Mouse (Mus musculus) adrenal gland, postnatal 25 days (tissue): ENCODE data around the gene Kcnab3. TPM values are rescaled to one million over a fixed set of nuclear protein-coding genes. Genes with fewer than 3 reads are reported as not detected.
"Not testable (repeated sequence)": the region's sequence is repeated elsewhere in the genome, so short reads cannot be mapped to it uniquely, and the experiment has no call there.

Experiments used
- DNase-seq: peaks from one replicate; pipeline ENCODE4 v3.0.0; 2021; ENCODE audit warnings: mixed read lengths
- long read RNA-seq: library from polyadenylated mRNA; stranded (forward); transcript quantifications from one replicate; pipeline ENCODE4 v2.0.0, GENCODE M21; 2021
- total RNA-seq: library from RNA; stranded (reverse); gene quantifications from 2 replicates; pipeline ENCODE4 v1.2.3, GENCODE M21; 2021

The Kcnab3 gene
- 7.3 and 9.7 TPM in 2 replicates for total RNA-seq
- long read RNA-seq, transcript Kcnab3-201 (14 exons, 2,538 nt) = major isoform, 6 of 11 reads
- long read RNA-seq, partial matches to known transcripts = 3 of 11 reads
- long read RNA-seq, other reads (novel, unspliced or antisense) = 2 of 11 reads

DNA sequence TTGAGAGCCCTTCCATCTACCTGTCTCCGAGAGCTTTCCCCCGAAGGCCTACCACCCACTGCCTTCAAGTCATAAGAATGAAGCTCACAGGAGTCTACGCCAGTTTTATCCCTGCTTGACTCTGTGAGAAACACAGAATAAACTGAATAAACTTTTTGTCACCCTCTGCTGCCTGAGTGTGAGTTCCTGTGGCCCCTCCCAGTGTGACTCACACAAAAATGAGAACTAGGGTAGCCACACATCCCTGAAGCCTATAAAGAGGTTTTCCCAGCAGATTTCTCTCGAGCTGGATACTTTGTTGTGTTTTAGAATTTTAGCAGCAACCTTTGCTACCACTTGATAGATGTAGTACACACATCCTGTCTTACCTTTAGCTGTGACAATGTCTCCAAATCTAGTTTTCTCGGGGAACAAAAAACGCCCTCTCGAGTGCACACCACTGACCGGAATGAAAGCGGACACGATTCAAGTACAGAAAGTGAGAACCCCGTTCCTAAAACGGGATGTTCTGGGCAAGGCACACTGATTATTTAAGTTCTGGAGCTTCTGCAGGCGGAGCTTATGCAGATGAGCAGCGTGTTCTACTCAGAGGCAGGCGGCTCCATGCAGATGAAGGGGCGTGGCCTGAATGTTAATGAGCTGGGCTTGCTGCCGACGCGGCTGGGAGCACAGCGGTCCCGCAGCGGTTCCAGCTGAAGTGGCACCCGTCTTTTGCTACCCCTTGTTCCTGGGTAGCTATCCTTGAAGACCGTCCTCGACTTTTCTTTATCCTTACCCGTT lies at the start of gene Kcnab3:
TSS of gene Kcnab3 (plus strand) at position 631 of the 780 bp plus-strand sequence.
- peak; percentile 82 for DNase-seq

DNA sequence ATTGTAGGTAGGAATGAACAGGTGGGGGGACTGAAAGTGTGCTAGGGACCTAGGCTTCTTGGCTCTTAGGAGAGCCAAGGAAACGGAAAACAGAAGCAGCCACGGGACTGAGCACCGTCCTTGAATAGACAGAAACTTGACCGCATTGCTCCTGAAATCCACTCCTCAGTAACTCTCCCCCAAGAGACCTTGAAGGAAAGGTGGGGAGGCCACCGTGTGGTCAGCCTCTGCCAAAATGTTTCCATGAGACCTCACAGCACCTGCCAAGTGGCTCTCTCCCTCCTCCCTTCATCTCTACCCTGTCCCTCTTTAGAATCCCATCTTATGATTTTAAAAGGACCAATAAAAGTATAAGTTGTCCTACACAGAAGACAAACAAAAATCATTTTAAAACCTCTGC lies 48.8 kb upstream of the Kcnab3 start:
- no peak for DNase-seq

DNA sequence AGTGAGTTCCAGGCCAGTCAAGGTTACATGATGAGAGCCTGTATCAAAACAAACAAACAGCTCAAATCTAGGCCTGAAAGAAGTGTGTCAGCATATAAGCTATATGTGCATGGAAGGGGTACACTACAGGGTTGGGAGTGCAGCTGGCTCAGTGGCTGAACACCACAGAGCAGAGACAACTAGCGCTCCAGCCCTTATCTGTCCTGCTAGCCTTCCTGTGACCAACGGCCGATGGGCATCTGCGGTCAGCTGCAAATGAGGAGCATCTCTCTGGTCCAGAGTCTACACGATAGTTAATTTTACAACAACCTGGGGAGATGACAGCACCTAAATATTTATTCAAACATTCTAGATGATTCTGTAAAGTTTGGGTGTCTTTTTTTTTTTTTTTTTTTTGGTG lies 34.9 kb upstream of the Kcnab3 start:
- DNase-seq = no peak

DNA sequence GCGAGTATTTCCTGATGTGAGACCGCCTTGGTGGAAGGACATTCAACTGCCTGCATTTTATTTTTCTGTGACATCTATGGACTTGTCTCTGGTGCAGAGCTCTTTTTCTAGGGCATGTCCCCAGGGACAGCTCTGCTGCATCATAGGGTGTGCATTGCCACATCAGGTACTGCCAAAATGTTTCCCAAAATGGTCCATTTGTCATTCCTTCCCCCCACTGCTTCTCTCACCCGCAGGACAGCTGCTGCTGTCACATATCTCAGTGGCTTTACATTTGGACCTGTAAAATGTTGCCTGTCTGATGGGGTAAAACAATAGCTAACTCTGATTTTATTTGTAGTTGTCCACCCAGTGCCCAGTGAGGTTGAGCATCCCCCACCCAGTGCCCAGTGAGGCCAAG lies 30.8 kb upstream of the Kcnab3 start:
- no peak for DNase-seq

DNA sequence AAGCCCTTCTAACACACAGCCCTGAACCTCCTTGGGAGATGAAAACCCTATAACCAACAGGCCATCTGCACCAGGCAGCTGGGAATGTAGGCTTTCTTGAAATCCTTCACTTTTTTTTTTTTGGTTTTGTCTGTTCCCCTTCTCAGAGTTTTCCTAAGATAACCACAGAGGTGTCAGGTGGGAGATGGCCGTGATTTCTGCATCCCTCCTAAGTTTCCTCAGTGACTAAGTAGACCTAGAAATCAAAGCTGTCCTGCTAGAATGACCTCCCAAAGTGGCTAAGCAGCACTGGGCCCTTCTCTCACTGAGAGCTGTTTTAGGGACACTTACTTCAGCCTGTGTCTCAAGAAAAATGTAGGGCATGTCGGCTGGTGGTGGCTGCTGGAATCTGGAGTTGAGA lies 28.3 kb upstream of the Kcnab3 start:
- no peak for DNase-seq

DNA sequence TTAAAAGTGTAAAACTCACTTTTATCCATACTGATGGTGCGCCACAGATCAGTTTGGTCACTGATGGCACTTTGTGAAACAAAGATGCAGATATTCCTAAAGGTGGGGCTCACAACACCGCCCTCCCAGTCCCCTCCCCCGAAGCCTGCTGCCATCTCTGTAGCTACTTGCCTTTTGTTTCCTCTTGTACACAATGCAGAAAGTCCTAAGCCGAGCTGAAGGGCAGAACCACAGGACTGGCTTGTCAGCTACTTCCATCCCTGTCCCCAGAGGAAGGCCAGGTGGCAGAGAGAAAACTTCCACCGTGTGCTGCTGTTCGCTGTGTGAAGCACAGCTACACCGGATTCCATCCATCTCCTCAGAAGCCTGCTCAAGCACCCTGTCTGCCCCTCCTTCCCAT lies 27.8 kb upstream of the Kcnab3 start:
- no peak for DNase-seq

DNA sequence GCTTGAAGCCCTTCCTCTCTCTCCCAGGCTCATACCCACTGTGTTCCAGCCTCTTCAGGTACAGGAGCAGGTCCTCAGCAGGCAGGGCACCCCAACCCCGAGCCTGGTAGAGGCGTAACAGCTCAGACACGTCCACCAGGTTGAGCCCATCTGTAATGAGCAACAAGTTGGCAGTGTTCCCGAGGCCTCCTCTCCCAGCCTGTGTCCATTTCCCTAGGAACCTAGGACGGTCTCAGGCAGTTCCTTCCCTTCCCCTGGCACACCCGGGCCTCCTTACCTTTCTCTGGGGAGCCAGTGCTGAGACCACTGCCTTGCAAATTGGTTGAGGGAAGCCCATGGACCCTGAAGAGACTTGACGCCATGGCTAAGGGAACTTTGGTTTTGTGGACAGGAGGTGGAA lies 23.2 kb upstream of the Kcnab3 start:
- DNase-seq = no peak

DNA sequence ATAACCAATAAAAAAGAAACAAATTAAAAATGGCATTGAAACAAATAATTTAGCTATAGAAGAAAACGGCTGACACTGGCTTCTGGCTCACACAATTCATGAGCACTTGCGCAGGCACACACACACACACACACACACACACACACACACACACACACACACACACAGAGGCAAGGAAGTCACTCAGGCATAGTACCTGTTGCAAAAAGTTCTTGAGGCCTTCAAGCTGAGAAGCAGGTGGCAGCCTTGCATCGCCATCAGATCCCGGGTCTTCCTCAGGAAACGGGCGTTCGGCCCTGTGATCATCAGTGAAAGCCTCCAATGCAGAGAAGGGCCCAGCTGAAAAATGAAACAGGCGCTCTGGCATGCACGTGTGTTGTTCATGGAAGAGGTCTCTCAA lies 20.8 kb upstream of the Kcnab3 start:
- no peak for DNase-seq

DNA sequence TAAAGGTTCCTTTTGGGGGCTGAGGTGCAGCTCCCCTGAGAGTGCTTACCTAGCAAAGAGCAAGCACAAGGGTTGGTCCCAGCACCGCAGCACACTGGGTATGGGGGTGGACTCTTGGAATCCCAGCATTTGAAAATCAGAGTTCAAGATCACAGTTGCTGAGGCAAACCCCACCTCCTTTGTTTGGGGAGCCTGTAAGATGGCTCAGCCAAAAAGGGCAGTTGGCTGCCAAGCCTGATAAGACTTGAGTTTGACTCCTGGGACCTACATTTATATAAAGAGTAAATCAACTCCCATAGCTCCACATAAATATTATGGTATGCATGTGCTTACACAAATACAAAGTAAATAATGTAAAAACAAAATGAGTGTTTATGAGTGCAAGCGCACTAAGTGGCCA lies 20.0 kb upstream of the Kcnab3 start:
- no peak for DNase-seq

DNA sequence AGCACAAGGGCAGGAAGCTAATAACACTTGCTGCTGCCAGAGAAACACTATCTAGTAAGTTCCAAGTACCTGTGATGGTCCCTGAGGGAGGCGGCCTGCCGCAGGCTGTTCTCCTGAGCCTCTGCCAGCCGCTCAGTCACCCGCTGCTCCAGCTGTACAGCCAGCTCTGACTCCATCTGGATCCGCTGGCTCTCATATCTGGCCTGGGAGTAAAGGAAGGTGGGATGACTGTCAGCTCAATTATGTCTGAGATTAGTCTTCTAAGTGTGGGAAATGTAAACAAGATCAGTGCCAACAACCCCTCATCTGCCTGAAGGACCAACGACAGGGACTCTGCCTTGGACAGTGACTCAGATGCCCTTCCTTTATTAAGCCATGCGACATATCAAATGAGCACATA lies 14.8 kb upstream of the Kcnab3 start:
- DNase-seq = no peak

DNA sequence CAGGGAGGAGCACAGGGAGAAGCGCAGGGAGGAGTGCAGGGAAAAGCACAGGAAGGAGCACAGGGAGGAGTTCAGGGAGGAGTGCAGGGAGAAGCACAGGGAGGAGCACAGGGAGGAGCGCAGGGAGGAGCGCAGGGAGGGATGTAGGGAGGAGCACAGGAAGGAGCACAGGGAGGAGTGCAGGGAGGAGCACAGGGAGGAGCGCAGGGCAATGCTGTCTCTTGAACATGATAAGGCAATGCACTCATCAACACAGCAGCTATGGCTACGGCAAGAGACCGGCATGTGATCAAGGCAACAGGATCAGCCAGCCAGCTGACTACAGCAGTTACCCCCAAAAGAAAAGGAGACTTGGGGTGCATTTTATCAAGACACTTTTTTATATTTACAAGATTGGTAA lies 9.7 kb upstream of the Kcnab3 start:
- DNase-seq = no peak

DNA sequence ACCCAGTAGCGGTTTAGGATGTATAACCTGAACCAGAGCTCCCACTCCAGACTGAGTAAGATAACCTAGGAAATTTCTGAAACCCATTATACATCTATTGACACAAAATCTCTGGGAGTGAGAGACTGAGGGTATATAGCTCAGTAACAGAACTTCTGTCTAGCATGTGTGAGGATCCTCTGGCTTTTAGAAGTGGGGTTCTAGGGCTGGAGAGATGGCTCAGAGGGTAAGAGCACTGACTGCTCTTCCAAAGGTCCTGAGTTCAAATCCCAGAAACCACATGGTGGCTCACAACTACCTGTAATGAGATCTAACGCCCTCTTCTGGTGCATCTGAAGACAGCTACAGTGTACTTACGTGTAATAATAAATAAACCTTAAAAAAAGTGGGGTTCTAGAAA lies 8.1 kb upstream of the Kcnab3 start:
- not testable (repeated sequence) for DNase-seq

DNA sequence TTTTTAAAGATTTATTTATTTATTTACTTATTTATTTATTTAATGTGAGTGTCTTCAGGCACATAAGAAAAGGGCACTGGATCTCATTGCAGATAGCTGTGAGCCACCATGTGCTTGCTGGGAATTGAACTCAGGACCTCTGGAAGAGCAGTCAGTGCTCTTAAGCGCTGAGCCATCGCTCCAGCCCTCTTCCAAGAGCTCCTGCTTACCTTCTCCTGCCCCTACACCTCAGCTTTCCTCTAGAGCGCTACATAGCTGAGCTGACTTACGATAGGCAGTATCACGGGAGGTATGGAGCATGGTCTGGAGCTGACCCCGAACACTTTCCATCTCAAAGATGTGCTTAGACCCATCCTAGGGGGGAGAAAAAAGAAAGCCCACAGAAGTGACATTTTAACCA lies 4.5 kb upstream of the Kcnab3 start:
- no peak for DNase-seq

DNA sequence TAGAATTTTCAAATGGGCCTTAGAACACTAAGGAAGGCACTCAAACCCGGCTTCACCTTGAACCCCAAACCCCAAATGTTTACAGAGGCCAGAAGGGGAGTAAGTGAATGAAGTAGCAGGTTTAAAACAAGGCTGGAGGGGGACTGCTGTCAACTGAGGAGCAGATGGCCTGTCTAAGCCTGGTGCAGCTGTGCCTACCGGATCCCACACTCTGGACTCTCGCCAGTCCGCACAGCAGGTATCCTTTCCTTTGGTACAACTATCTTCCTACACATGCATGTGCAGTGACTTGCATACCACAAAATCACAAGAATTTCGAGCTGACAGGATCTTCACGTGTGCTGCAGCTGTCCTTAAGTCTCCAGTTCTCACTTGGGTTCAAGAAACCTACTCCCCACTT lies 4.0 kb upstream of the Kcnab3 start:
- DNase-seq = no peak

DNA sequence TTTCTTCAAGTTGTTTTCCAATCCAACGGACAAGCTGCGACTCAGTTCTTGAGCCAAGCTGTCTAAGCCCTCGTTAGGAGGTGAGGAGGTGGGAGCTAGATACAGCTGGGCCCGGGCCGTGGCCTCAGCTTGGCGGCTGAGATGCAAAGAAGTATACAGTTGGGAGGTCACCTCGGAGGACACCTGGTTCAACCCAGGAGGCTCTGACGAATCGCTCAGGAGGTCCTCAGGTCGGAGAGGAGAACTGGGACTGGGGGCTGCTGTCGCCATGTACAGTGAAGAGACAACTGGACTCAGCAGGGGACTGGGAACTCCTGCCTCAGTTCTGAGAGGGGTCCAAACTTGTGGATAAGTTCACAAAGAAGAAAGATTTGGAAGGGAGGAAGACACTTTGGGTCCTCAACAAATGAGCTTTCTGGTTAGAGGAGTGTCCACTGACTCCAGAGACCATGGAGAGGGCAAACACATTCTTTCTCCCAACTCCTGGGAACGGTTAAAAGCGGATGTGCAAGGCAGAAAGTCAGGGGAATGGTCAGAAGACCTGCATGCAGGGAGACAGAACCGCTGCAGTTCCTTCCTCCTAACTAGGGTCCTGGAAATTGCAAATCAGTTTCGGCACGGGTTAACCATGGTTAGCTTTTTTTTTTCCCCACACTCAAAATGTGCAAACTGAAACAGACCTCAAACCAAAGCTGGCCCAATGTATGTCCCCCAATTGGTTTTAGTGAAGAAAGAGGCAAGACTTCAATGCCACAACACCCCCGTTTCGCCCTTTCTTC lies 3.2 kb upstream of the Kcnab3 start:
- no peak for DNase-seq

DNA sequence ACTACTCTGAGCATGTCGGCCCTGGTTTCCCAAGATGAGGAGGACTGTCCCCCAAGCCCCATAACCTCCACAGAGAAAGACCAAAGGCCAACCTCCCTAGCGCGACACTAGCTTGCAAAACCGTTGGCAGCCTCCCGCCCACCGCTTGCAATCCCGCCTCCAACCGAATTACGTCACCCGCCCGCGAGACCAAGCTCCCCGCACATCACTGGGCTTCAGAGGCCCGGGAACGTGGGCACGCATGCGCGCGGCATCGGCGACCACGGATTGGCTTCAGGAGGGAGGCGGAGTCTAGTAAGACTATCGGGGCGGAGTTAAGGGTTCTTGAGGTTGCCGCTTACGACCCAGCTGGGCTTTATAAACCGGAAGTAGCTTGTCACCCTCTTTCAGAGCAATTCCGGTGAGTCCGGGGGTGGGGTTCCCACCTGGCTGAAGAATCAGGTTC lies 2.4 kb upstream of the Kcnab3 start, which contains the start of the genes Cntrob and Trappc1:
TSS of gene Cntrob (minus strand) at position 109 of the 445 bp plus-strand sequence.
TSS of gene Trappc1 (plus strand) at position 314 of the 445 bp plus-strand sequence.
- DNase-seq = peak; percentile 99

DNA sequence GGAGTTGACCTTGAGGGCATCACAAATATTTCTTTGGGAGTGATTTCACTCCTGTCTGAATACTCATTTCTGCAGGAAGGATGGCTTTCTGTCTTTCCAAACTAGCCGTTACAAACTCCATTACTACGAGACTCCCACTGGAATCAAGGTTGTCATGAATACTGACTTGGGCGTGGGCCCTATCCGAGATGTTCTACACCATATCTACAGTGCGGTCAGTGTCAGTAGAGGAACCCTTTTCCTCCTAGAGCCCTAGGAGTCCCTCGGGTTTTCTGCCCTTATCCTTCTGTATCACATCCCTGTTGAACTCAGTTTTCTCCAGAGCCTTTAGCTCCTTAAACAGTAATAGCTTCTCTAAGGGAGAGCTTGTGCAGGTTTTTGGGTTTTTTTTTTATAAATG lies 1.3 kb upstream of the Kcnab3 start:
- no peak for DNase-seq

DNA sequence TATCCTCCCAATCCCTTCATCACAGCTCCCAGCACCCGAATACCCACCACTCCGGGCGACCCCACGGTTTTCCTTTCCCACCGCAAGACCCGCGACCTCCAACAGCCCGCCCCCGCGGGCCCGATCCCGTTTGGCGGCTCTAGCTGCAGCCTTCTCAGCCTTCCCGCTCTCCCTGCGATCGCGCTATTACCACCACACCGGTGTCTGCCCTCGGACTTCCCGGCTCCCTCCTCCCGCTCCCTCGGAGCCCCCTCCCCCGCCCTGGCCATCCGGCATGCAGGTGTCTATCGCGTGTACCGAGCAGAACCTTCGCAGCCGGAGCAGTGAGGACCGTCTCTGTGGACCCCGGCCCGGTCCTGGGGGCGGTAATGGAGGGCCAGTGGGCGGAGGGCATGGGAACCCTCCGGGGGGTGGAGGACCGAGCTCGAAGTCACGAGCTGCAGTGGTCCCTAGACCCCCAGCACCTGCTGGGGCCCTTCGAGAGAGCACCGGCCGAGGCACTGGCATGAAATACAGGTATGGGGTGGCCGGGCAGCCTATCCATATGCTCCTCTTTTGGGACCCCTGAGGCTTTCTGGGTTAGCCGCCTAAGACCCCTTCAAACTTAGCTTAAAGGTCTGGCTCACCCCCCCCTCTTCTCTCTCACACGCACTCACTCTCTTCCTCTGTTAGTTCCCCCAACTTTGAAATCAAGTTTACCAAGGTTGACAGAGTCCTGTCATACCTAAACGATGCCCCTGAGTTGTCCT lies 524 bp downstream of the Kcnab3 start:
- peak; percentile 41 for DNase-seq

DNA sequence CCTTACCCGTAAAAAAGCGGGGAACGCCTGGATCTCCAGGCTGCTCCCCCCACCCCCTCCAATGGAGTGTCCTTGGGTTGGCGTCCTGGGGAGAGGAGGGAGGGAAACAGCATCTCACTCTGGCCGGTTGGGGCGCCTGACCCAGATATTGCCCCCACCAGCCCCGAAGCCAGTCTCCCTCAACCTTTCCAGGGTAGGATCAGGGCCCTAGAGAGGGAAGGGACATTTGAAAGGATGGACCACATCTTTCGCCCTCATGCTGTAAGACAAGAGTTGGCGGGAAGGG lies 1.0 kb downstream of the Kcnab3 start:
- DNase-seq = peak; percentile 29

DNA sequence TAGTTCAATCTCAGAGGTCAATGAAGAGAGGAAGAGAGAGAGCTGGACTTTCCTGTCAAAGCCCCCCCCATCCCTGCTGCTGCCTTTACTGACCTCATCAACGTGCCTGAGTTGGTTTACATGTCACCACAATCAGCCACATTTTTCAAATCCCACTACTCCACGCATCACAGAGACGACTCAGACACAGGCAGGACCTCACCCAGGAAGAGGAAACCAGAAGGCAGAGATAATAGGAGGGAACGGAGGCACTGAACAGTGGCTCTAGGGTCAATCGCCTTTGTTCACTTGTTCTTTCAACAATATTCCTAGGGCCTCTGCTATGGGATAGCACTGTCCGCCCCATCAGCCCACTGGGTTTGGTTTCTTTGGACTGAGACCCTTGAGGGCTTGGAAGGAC lies 1.6 kb downstream of the Kcnab3 start:
- DNase-seq = no peak

DNA sequence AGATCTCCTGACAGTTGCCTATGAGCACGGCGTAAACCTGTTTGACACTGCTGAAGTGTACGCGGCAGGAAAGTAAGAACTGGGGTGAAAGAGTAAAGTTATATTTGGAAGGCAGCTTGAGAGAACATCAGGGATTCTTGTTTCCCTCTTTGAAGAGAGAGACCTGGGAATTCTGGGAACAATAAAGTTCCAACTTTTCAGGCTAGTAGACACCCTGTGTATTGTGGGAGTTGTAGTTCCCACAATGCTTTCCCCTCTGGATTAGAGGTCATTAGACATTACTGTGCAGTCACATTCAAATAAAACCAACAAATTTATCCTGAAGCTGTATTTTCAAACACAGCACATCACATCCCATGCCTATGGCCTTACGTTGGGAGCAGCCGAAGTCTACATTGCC lies 2.5 kb downstream of the Kcnab3 start:
- DNase-seq = no peak

DNA sequence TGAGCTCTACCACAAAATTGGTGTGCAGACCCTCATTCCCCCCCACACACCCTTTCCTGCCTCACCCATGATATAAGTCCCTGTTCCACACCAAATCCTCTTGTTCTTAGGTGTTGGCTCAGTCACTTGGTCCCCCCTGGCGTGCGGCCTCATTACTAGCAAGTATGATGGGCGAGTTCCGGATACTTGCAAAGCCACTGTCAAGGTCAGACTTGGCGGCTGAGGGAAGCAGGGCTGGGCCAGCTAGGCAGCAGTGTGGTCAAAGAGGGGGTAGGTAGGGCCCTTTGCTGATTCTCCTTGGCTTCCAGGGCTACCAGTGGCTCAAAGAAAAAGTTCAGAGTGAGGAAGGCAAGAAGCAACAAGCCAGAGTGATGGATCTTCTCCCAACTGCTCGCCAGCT lies 5.1 kb downstream of the Kcnab3 start:
- DNase-seq = peak; percentile 23

DNA sequence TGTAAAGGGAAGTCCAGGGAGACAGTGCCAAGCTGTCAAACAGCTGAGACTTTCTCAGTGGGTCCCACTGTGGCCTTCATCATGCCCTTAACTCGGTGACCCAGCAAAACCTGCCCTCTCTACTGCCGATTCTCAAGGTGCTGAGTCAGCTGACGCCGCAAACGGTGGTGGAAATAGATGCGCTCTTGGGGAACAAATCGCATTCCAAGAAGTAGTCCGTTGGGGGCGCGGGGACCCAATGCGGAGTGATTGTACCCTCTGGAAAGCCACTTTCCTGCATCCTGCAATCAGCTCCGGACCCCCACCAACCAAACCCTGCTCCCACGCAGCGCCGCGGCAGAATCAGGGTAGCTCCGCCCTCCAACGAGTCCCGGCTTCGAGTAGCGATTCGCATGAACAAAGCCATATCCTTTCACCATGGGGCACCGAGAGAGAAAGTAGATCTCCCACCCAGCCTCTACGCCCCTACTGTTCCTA lies 5.9 kb downstream of the Kcnab3 start:
- DNase-seq = peak; percentile 76
